Mouse (Mus musculus) hindbrain, postnatal 0 days (tissue): ENCODE results near the gene Phactr1. TPM values are rescaled to one million over a fixed set of nuclear protein-coding genes. Genes with fewer than 3 reads are reported as not detected.
A peak's percentile ranks its signal among the peaks of the same experiment; 100 is the strongest.

Experiments
- ATAC-seq: fragments of 200-750 bp; cut with Nextera tagmentation; 2 replicates; pipeline ENCODE4 v1.8.0; 2017; ENCODE audit warnings: mild to moderate bottlenecking, moderate TSS enrichment, moderate library complexity
- DNase-seq: peaks from one replicate; pipeline ENCODE4 v3.0.0-alpha.2; 2015; ENCODE audit warnings: low spot score
- H3K27ac ChIP-seq: fragments of 300-500 bp; sonication (generic); 2 replicates; pipeline ENCODE4 v1.5.1; 2014; ENCODE audit warnings: mild to moderate bottlenecking
- H3K27me3 ChIP-seq: fragments of 300-500 bp; sonication (generic); 2 replicates; pipeline ENCODE4 v1.6.1; 2014; ENCODE audit warnings: low read length, mixed read lengths; ENCODE audit not compliant: insufficient read depth
- H3K36me3 ChIP-seq: fragments of 300-500 bp; sonication (generic); 2 replicates; pipeline ENCODE4 v1.6.1; 2014; ENCODE audit warnings: low read length, mixed read lengths; ENCODE audit not compliant: insufficient read depth
- H3K4me1 ChIP-seq: fragments of 300-500 bp; sonication (generic); 2 replicates; pipeline ENCODE4 v1.6.1; 2014; ENCODE audit warnings: antibody characterized with exemption, low read length, mixed read lengths; ENCODE audit not compliant: insufficient read depth
- H3K4me2 ChIP-seq: fragments of 300-500 bp; sonication (generic); 2 replicates; pipeline ENCODE4 v1.6.1; 2014; ENCODE audit warnings: low read depth, mild to moderate bottlenecking, low read length, moderate library complexity, mixed read lengths
- H3K4me3 ChIP-seq: fragments of 300-500 bp; sonication (generic); 2 replicates; pipeline ENCODE4 v1.5.1; 2014; ENCODE audit warnings: low read length
- H3K9ac ChIP-seq: fragments of 300-500 bp; sonication (generic); replicated peaks from 2 replicates; pipeline ENCODE4 v1.6.1; 2014; ENCODE audit warnings: mild to moderate bottlenecking, low read length, moderate library complexity, mixed read lengths
- H3K9me3 ChIP-seq: fragments of 300-500 bp; sonication (generic); 2 replicates; pipeline ENCODE4 v1.6.1; 2016; ENCODE audit warnings: low read length, mixed read lengths
- CTCF ChIP-seq: IDR thresholded peaks from 2 replicates; pipeline ENCODE4 v1.5.1; 2016; ENCODE audit warnings: antibody characterized with exemption, control low read depth, low read depth
- WGBS: fragments of 180-500 bp; shearing (Covaris S2); extraction: QIAGEN DNeasy Blood & Tissue Kit; methylation state at CpG from one replicate; pipeline ENCODE4 v1.1.7; 2014; 5-methylcytosine and 5-hydroxymethylcytosine counted together
- polyA plus RNA-seq: library from polyadenylated mRNA; unstranded; fragments of >200 nt; fragmentation: Nextera tagmentation; extraction: Ambion mirVana; gene quantifications from 2 replicates; pipeline ENCODE4 v1.2.1, GENCODE M21; 2015
- total RNA-seq: library from RNA; depleted of rRNA; stranded (reverse); fragments of >200 nt; gene quantifications from 2 replicates; pipeline ENCODE4 v1.2.3, GENCODE M21; 2014

Phactr1 gene
- total and polyA plus RNA-seq, 2 experiments from 2014 or later, result 46.6 to 56.7 TPM

GRCm38 (mm10) chr13:42927778-42928177 is 247.4 kb downstream of the Phactr1 start:
- no peaks in the 10 kb centered on the region for H3K27me3 ChIP-seq
- H3K9ac ChIP-seq, result no peak overlapping the region
- H3K27ac ChIP-seq, result no peak overlapping the region
- ATAC-seq (no peak), DNase-seq (no peak)
- WGBS, result 90% methylated on average over 11 of the region's 11 CpGs
- H3K9me3 ChIP-seq, result no peaks in the 10 kb centered on the region
- no peaks in the 10 kb centered on the region for H3K4me1 ChIP-seq
- TF ChIP-seq CTCF, result no peak
- no peak overlapping the region for H3K4me3 ChIP-seq
- H3K4me2 ChIP-seq, result no peak overlapping the region
- H3K36me3 ChIP-seq, result no peaks in the 10 kb centered on the region

- no peaks in the 10 kb centered on the region for H3K4me1 ChIP-seq
- no peak overlapping the region for H3K4me2 ChIP-seq
- H3K27me3 ChIP-seq, result no peaks in the 10 kb centered on the region
- H3K4me3 ChIP-seq, result no peak overlapping the region
- H3K27ac ChIP-seq, result no peak overlapping the region
- H3K9ac ChIP-seq, result no peak overlapping the region
- H3K9me3 ChIP-seq, result no peaks in the 10 kb centered on the region
- WGBS, result 43% methylated on average over 10 of the region's 10 CpGs
- no peaks in the 10 kb centered on the region for H3K36me3 ChIP-seq
- DNase-seq (no peak), ATAC-seq (no peak)
- no peak for TF ChIP-seq CTCF
These were observed 249.3 kb downstream of the Phactr1 start for GRCm38 (mm10) chr13:42929529-42930235.

- H3K36me3 ChIP-seq, result no peaks in the 10 kb centered on the region
- H3K27ac ChIP-seq, result no peak overlapping the region
- WGBS, result 95% methylated on average over 5 of the region's 5 CpGs
- H3K9me3 ChIP-seq, result no peaks in the 10 kb centered on the region
- H3K27me3 ChIP-seq, result no peaks in the 10 kb centered on the region
- no peak overlapping the region for H3K9ac ChIP-seq
- TF ChIP-seq CTCF, result no peak
- H3K4me2 ChIP-seq, result no peak overlapping the region
- ATAC-seq (no peak), DNase-seq (no peak)
- H3K4me1 ChIP-seq, result no peaks in the 10 kb centered on the region
- H3K4me3 ChIP-seq, result no peak overlapping the region
These were observed 251.6 kb downstream of the Phactr1 start for GRCm38 (mm10) chr13:42932046-42932445.

- Histone ChIP-seq H3K27me3 (no peaks in the 10 kb centered on the region), H3K9me3 (no peaks in the 10 kb centered on the region), H3K36me3 (no peaks in the 10 kb centered on the region), H3K9ac (no peak overlapping the region), H3K4me1 (no peaks in the 10 kb centered on the region), H3K4me2 (no peak overlapping the region), H3K27ac (no peak overlapping the region), H3K4me3 (no peak overlapping the region)
- DNase-seq, result peak; percentile 32
- no peak for ATAC-seq
- 37% methylated on average over 16 of the region's 16 CpGs for WGBS
- TF ChIP-seq CTCF, result no peak
These were observed 254.2 kb downstream of the Phactr1 start for GRCm38 (mm10) chr13:42934538-42935126.

- H3K36me3 ChIP-seq, result no peaks in the 10 kb centered on the region
- no peaks in the 10 kb centered on the region for H3K27me3 ChIP-seq
- TF ChIP-seq CTCF, result no peak
These were observed 257.4 kb downstream of the Phactr1 start for GRCm38 (mm10) chr13:42937871-42938270.

GRCm38 (mm10) chr13:42938346-42938745 is 257.9 kb downstream of the Phactr1 start:
- Histone ChIP-seq H3K4me2 (no peak overlapping the region), H3K4me3 (no peak overlapping the region), H3K27me3 (no peaks in the 10 kb centered on the region), H3K9ac (no peak overlapping the region), H3K4me1 (no peaks in the 10 kb centered on the region), H3K27ac (no peak overlapping the region), H3K9me3 (no peaks in the 10 kb centered on the region), H3K36me3 (no peaks in the 10 kb centered on the region)
- WGBS, result 98% methylated on average over 1 of the region's 1 CpGs
- TF ChIP-seq CTCF, result no peak
- no peak for ATAC-seq
- DNase-seq, result no peak

More at GRCm38 (mm10) chr13:42937871-42938270, 257.4 kb downstream of the Phactr1 start:
- no peak overlapping the region for H3K9ac ChIP-seq
- H3K4me1 ChIP-seq, result no peaks in the 10 kb centered on the region
- no peaks in the 10 kb centered on the region for H3K9me3 ChIP-seq
- no peak for DNase-seq
- no peak for ATAC-seq
- no peak overlapping the region for H3K4me3 ChIP-seq
- H3K4me2 ChIP-seq, result no peak overlapping the region
- 86% methylated on average over 3 of the region's 3 CpGs for WGBS
- H3K27ac ChIP-seq, result no peak overlapping the region

GRCm38 (mm10) chr13:42940271-42940670 is 259.8 kb downstream of the Phactr1 start:
- Histone ChIP-seq H3K4me2 (no peak overlapping the region), H3K36me3 (no peaks in the 10 kb centered on the region), H3K9ac (no peak overlapping the region), H3K4me3 (no peak overlapping the region), H3K27ac (no peak overlapping the region), H3K4me1 (no peaks in the 10 kb centered on the region), H3K27me3 (no peaks in the 10 kb centered on the region), H3K9me3 (no peaks in the 10 kb centered on the region)
- no peak for ATAC-seq
- DNase-seq, result no peak
- 80% methylated on average over 3 of the region's 3 CpGs for WGBS
- no peak for TF ChIP-seq CTCF
